Mouse (Mus musculus): ENCODE data around the gene Wbp1. TPM values are rescaled to one million over a fixed set of nuclear protein-coding genes. Genes with fewer than 3 reads are reported as not detected.

The Wbp1 gene
- polyA plus RNA-seq, 1 experiment from 2014 or later = 87.2 TPM

DNA sequence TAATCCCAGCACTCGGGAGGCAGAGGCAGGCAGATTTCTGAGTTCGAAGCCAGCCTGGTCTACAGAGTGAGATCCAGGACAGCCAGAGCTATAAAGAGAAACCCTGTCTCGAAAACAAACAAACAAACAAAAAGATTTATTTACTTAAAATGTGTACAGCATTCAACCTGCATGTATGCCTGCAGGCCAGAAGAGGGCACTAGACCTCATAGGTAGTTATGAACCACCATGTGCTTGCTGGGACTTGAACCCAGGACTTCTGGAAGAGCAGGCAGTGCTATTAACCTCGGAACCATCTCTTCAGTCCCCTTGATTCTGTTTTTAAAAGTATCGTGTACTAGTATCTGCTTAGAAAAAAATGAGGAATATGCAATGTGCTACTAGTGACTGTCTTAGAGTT lies 6.1 kb upstream of the Wbp1 start:
- Histone ChIP-seq H3K4me1 (ENCODE audit: control insufficient read depth, insufficient read depth, low read length) (peaks cover 15% of the 10 kb centered on the region), H3K4me2 (no peak overlapping the region), H3K9me3 (replicated peaks; ENCODE audit: control insufficient read depth, low read length) (no peaks in the 10 kb centered on the region), H3K27me3 (ENCODE audit: control insufficient read depth, insufficient read depth, low read length) (no peaks in the 10 kb centered on the region), H3K36me3 (ENCODE audit: control insufficient read depth, insufficient read depth, low read length) (no peaks in the 10 kb centered on the region), H3K4me3 (ENCODE audit: low read depth, low read length) (no peak overlapping the region), H3K27ac (ENCODE audit: low read depth, low read length) (no peak overlapping the region), H3K9ac (ENCODE audit: low read depth, low read length) (no peak overlapping the region)
- WGBS (ENCODE audit: insufficient replicate concordance) = 83% methylated on average over 5 of the region's 5 CpGs
- no peak for ATAC-seq (replicated peaks; ENCODE audit: insufficient number of reproducible peaks, low FRiP score, low TSS enrichment)

DNA sequence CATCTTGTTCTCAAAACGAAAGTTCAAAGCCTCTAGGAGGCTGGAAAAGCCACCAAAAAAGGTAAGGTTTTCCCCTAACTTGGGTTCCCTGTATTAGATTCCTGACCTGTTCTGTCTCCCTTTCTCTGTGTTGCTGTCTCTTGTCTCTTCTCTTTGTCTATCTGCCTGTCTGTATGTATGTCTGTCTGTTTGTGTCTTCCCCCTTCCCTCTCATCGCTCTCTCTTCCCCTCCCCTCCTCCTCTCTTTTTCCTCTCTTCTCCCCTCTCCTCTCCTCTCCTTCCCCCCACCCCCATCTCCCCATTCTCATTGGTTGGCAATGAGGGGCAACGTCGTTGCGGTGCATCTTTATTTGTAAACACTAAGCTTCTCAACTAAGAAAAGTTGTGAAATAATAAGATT lies 4.0 kb upstream of the Wbp1 start, which contains the start of gene Ino80b:
Ino80b (minus strand) TSS at position 101 of the 400 bp plus-strand sequence.
- peak within 1 kb of the TSS; percentile 85 for H3K4me2 ChIP-seq
- peak within 1 kb of the TSS; percentile 81 for H3K9ac ChIP-seq (ENCODE audit: low read depth, low read length)
- H3K9me3 ChIP-seq (replicated peaks; ENCODE audit: control insufficient read depth, low read length) = no peaks in the 10 kb centered on the region
- H3K36me3 ChIP-seq (ENCODE audit: control insufficient read depth, insufficient read depth, low read length) = no peaks in the 10 kb centered on the region
- no peaks in the 10 kb centered on the region for H3K27me3 ChIP-seq (ENCODE audit: control insufficient read depth, insufficient read depth, low read length)
- no peak for ATAC-seq (replicated peaks; ENCODE audit: insufficient number of reproducible peaks, low FRiP score, low TSS enrichment)
- WGBS (ENCODE audit: insufficient replicate concordance) = 33% methylated on average over 5 of the region's 5 CpGs
- H3K4me1 ChIP-seq (ENCODE audit: control insufficient read depth, insufficient read depth, low read length) = peaks cover 15% of the 10 kb centered on the region
- H3K4me3 ChIP-seq (ENCODE audit: low read depth, low read length) = peak within 1 kb of the TSS; percentile 67
- H3K27ac ChIP-seq (ENCODE audit: low read depth, low read length) = no peak within 1 kb of the TSS

DNA sequence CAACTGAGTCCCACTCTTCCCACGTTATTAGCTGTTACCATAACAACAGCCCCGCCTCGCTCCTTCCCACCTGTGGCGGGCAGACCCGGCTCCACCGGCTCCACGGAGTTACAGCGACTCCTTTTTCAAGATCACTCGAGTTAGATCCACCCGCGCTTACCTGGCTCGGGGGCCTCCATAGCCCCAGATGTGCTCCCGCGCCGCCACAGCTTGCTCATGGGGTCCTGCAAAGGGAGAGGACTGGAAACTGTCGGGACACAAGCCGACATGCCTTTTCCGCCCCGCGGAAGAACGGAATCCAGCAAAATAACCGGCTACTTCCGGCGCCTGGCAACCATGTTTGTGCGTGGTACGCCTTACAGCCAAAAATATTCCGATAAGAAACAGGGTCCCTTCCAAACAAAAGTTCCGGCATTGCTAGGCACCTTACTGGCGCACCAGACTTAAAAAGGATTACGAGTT lies 3.5 kb upstream of the Wbp1 start:
- peaks cover 19% of the 10 kb centered on the region for H3K4me1 ChIP-seq (ENCODE audit: control insufficient read depth, insufficient read depth, low read length)
- peak overlapping the region; percentile 67 for H3K4me3 ChIP-seq (ENCODE audit: low read depth, low read length)
- no peak overlapping the region for H3K27ac ChIP-seq (ENCODE audit: low read depth, low read length)
- peak overlapping the region; percentile 85 for H3K4me2 ChIP-seq
- WGBS (ENCODE audit: insufficient replicate concordance) = under 1% methylated on average over 30 of the region's 30 CpGs
- no peaks in the 10 kb centered on the region for H3K36me3 ChIP-seq (ENCODE audit: control insufficient read depth, insufficient read depth, low read length)
- H3K9me3 ChIP-seq (replicated peaks; ENCODE audit: control insufficient read depth, low read length) = no peaks in the 10 kb centered on the region
- ATAC-seq (replicated peaks; ENCODE audit: insufficient number of reproducible peaks, low FRiP score, low TSS enrichment) = no peak
- peak overlapping the region; percentile 81 for H3K9ac ChIP-seq (ENCODE audit: low read depth, low read length)
- no peaks in the 10 kb centered on the region for H3K27me3 ChIP-seq (ENCODE audit: control insufficient read depth, insufficient read depth, low read length)

DNA sequence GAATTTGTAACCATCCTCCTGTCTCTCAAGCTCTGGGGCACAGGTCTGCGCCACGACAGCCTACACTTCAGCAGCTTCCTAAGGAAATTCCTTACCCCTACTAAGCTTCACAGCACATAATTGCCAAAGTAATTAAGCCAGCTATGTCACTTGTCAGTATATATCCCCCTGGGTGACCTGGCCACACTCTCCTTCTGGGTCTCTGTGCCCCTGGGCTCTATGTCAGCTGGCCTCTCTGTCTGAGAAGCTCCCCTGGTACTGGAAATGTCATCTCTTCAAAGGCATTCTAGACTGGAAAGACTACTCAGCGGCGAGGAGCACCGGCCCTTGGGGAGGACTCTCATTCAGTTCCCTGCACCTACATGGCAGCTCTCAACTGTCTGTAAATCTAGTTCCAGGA lies 1.6 kb upstream of the Wbp1 start:
- H3K4me3 ChIP-seq (ENCODE audit: low read depth, low read length) = no peak overlapping the region
- no peaks in the 10 kb centered on the region for H3K9me3 ChIP-seq (replicated peaks; ENCODE audit: control insufficient read depth, low read length)
- H3K27me3 ChIP-seq (ENCODE audit: control insufficient read depth, insufficient read depth, low read length) = no peaks in the 10 kb centered on the region
- WGBS (ENCODE audit: insufficient replicate concordance) = 84% methylated on average over 5 of the region's 5 CpGs
- H3K4me2 ChIP-seq = peak overlapping the region; percentile 96; the same call in 1 of the 2 replicates
- H3K9ac ChIP-seq (ENCODE audit: low read depth, low read length) = peak overlapping the region; percentile 40; the same call in 1 of the 2 replicates
- no peak overlapping the region for H3K27ac ChIP-seq (ENCODE audit: low read depth, low read length)
- H3K36me3 ChIP-seq (ENCODE audit: control insufficient read depth, insufficient read depth, low read length) = peaks cover 12% of the 10 kb centered on the region
- H3K4me1 ChIP-seq (ENCODE audit: control insufficient read depth, insufficient read depth, low read length) = peaks cover 26% of the 10 kb centered on the region
- no peak for ATAC-seq (replicated peaks; ENCODE audit: insufficient number of reproducible peaks, low FRiP score, low TSS enrichment)

DNA sequence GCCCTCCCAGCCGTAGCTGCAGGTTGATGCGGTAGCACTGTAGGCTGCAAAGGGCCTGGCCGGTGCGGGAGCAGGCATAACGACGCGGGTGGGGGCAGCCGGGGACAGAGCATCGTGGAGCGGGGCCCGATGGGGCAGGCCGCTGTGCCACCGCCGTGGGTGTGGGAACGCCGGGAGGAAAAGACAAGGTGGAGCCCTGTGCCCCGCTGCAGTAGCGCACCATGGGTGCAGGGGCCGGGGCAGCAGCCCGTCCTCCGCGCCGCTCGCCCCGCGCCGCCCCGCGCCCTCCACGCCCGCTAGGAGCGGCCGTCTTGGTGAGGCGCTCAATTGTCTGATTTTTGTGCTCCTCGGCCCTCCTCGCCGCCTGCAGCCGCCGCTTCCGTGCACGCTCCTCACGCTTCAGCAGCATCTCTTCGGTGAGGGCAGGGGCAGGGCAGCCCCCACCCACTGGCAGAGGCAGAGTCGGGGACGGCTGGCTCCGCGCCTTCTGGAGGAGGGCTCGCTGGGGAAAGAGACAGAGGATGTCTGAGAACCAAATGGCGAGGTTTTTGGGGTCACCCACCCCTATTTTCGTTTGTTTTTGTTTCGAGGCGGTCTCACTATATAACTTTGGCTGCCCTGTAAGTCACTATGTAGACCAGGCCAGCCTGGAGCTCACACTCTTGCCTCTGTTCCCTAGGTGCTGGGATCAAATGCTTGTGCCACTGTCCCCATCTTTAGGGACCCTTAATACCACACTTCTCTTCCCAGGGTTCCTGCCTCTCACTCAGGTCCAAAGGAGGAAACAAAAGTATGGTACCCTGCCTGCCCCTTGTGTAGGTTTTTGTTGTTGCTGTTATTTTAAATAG lies 728 bp upstream of the Wbp1 start:
- peaks cover 19% of the 10 kb centered on the region for H3K36me3 ChIP-seq (ENCODE audit: control insufficient read depth, insufficient read depth, low read length)
- H3K4me3 ChIP-seq (ENCODE audit: low read depth, low read length) = peak overlapping the region; percentile 71
- H3K4me2 ChIP-seq = peak overlapping the region; percentile 96
- H3K27me3 ChIP-seq (ENCODE audit: control insufficient read depth, insufficient read depth, low read length) = no peaks in the 10 kb centered on the region
- WGBS (ENCODE audit: insufficient replicate concordance) = 2% methylated on average over 39 of the region's 52 CpGs
- peaks cover 26% of the 10 kb centered on the region for H3K4me1 ChIP-seq (ENCODE audit: control insufficient read depth, insufficient read depth, low read length)
- no peaks in the 10 kb centered on the region for H3K9me3 ChIP-seq (replicated peaks; ENCODE audit: control insufficient read depth, low read length)
- ATAC-seq (replicated peaks; ENCODE audit: insufficient number of reproducible peaks, low FRiP score, low TSS enrichment) = no peak
- H3K27ac ChIP-seq (ENCODE audit: low read depth, low read length) = peak overlapping the region; percentile 95
- peak overlapping the region; percentile 90 for H3K9ac ChIP-seq (ENCODE audit: low read depth, low read length)

DNA sequence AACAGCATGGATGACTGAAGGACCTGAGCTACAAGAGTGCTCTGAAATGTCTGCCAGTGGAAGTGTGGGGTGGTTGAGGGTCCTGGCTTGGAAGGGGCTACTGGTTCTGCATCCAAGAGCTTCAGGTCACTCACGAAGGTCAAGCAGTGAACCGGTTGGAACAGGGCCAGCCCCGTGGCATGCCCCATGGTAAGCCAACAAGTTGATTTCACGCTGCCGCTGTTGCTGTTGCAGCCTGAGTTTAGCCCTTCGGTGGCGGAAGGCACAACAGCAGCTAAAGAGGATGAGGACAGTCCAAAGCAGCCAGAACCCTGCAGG lies 1.7 kb downstream of the Wbp1 start:
- Histone ChIP-seq H3K9me3 (replicated peaks; ENCODE audit: control insufficient read depth, low read length) (no peaks in the 10 kb centered on the region), H3K27ac (ENCODE audit: low read depth, low read length) (no peak overlapping the region), H3K9ac (ENCODE audit: low read depth, low read length) (no peak overlapping the region), H3K4me1 (ENCODE audit: control insufficient read depth, insufficient read depth, low read length) (peaks cover 36% of the 10 kb centered on the region), H3K27me3 (ENCODE audit: control insufficient read depth, insufficient read depth, low read length) (no peaks in the 10 kb centered on the region), H3K4me3 (ENCODE audit: low read depth, low read length) (no peak overlapping the region), H3K36me3 (ENCODE audit: control insufficient read depth, insufficient read depth, low read length) (peaks cover 22% of the 10 kb centered on the region), H3K4me2 (peak overlapping the region; percentile 94; the same call in 1 of the 2 replicates)
- no peak for ATAC-seq (replicated peaks; ENCODE audit: insufficient number of reproducible peaks, low FRiP score, low TSS enrichment)
- 81% methylated on average over 7 of the region's 7 CpGs for WGBS (ENCODE audit: insufficient replicate concordance)

DNA sequence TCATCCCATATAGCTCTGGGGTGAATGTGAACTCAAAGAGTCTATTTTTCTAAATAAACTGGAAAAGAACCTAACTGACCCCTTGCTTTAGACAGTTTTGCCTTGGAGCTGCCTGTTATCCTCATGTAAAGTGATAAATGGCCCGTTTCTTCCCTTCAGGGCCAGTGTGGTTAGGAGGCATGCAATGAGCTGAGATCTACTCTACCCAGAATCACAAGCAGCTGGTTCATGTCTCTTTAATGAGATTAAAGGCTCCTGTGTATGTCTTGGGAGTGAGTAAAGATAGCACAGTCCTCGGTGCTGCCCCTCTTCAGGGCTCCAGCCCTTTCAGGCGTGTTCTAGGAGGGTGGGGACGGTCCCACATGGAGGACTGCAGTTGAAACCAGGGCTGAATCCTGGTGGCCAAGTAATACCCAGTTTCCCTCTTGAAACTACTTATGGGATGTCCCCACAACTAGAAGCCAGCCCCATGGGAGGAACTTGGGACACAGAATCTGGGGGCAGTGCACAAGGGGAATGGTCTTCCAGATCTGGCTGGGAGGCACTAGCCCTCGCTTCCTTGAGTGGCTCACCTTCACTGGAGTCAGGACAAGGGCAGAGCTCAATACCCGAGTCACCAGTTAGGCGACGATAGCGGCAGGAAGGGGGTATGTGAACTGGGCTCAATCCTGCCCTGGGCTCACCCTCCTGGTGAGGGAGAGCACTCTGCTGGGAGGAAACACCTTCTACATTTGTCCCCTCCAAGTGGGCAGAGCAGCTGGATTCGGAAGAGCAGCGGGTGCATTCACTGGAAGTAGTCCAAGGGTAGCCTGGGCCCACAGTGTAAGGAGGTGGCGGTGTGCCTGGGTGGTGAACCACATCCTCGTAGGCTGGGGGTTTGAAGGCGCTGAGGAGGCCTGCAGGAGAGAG lies 2.3 kb downstream of the Wbp1 start:
- Histone ChIP-seq H3K9me3 (replicated peaks; ENCODE audit: control insufficient read depth, low read length) (no peaks in the 10 kb centered on the region), H3K4me3 (ENCODE audit: low read depth, low read length) (no peak overlapping the region), H3K4me1 (ENCODE audit: control insufficient read depth, insufficient read depth, low read length) (peaks cover 36% of the 10 kb centered on the region), H3K9ac (ENCODE audit: low read depth, low read length) (no peak overlapping the region), H3K36me3 (ENCODE audit: control insufficient read depth, insufficient read depth, low read length) (peaks cover 22% of the 10 kb centered on the region), H3K27me3 (ENCODE audit: control insufficient read depth, insufficient read depth, low read length) (no peaks in the 10 kb centered on the region), H3K4me2 (peak overlapping the region; percentile 94; the same call in 1 of the 2 replicates), H3K27ac (ENCODE audit: low read depth, low read length) (no peak overlapping the region)
- ATAC-seq (replicated peaks; ENCODE audit: insufficient number of reproducible peaks, low FRiP score, low TSS enrichment) = no peak
- 73% methylated on average over 14 of the region's 14 CpGs for WGBS (ENCODE audit: insufficient replicate concordance)

DNA sequence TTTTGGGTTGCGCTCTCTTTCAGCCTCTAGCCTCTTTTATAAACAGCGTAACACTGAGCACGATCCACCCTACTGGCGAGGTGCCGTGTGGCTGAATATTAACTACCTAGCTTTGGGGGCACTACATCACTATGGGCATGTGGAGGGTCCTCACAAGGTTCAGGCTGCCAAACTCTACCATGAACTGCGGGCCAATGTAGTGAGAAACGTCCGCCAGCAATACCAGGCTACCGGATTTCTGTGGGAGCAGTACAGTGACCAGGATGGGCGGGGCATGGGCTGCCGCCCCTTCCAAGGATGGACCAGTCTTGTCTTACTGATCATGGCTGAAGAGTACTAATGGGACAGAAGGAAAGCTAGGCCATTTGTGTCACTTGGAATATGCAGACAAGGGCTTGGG lies 3.0 kb downstream of the Wbp1 start:
- no peak overlapping the region for H3K4me3 ChIP-seq (ENCODE audit: low read depth, low read length)
- H3K27me3 ChIP-seq (ENCODE audit: control insufficient read depth, insufficient read depth, low read length) = no peaks in the 10 kb centered on the region
- H3K4me2 ChIP-seq = no peak overlapping the region

More for the DNA sequence above, 3.0 kb downstream of the Wbp1 start:
- Histone ChIP-seq H3K27ac (ENCODE audit: low read depth, low read length) (no peak overlapping the region), H3K36me3 (ENCODE audit: control insufficient read depth, insufficient read depth, low read length) (peaks cover 22% of the 10 kb centered on the region), H3K9me3 (replicated peaks; ENCODE audit: control insufficient read depth, low read length) (no peaks in the 10 kb centered on the region), H3K4me1 (ENCODE audit: control insufficient read depth, insufficient read depth, low read length) (peaks cover 32% of the 10 kb centered on the region), H3K9ac (ENCODE audit: low read depth, low read length) (0 out of 2 replicates have a peak overlapping the region, but pooled peaks have one; percentile 8)
- WGBS (ENCODE audit: insufficient replicate concordance) = 81% methylated on average over 11 of the region's 11 CpGs
- no peak for ATAC-seq (replicated peaks; ENCODE audit: insufficient number of reproducible peaks, low FRiP score, low TSS enrichment)

All from heart, embryonic 11.5 days (tissue).